Mouse (Mus musculus): Measurements from ENCODE around the gene 4930415O20Rik.
A peak's percentile ranks its signal among the peaks of the same experiment; 100 is the strongest.

The 4930415O20Rik gene

DNA sequence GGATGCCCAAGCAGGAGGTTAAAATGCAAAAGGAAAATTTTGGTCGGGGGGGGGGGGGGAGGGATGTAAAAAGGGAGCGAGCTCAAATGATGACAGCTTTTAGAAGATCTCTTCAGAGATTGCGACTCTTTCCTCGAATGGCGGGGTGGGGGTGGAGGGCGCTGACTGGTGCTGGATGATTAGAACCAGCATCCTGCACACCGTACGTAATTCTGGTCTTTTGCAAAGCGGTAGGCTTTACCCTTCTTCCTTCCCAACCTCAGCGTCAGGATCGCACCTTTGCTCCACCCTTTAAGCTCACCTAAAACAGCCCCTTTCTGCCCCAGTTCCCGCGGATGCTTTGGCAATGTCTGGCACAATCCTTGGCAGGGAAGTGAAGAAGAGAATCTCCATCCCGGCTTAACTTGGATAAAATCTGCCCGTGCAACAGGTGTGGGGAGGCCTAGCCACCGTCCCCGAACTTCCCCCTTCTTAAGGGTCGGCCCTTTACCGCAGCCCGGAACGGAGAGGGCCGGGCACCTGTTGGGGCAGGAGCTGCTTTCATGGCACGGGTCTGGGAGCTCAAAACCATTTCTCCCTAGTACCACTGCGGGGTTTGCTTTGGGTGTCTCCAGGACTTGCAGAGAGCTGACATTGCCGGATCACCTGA lies 63.1 kb downstream of the 4930415O20Rik start:
- no peak for DNase-seq

DNA sequence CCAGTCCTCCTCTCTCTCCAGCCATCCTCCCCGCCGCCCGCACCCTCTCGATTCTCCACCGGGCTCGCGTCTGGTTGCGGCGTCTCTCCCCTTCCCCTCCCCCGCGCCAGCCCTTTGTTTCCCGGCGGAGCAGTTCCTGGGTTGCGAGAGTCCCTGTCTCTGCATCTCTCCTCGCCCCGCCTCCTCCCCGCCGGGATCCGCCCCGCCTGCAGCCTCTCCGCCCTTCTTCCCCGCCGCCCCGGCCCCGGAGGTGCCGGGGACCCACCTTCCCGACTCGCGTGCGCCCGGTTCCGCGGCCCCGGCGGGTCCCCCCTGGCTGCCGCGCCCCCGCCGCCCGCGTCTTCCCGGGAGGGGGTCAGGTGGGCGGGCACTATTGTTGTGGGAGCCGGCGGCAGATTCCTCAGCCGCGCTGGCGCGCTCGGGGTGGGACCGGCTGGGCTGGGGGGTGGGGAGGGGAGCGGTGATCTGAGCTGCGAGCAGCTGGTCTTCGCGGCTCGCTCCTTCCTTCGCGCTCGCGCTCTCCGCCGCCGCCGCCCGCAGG lies 63.8 kb downstream of the 4930415O20Rik start:
- peak; percentile 88 for DNase-seq

DNA sequence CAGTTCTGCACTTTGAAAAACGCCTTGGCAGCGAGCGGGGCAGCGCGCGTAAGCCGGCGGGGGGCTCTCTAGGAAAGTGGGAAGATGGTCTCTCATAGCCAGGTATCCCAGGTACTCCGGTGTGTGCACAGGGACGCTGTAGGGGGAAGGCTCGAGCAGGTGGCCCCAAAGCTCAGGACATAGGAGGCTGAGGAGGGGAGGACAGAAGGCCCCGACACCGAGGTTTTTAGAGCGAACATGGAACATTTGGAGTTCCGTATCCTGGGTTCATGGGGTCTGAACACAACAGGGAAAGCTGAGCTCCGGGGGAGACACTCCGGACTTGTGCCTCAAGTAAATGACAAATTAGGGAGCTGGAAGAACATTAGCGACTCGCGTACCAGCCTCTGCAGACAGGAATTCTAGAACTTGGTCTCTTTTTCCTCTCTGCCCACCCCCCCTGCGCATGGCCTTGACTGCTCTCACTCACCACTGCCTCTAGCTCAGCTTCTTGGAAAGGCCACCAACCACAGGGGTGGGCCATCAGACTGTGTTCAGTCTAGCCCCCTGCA lies 64.6 kb downstream of the 4930415O20Rik start:
- no peak for DNase-seq

DNA sequence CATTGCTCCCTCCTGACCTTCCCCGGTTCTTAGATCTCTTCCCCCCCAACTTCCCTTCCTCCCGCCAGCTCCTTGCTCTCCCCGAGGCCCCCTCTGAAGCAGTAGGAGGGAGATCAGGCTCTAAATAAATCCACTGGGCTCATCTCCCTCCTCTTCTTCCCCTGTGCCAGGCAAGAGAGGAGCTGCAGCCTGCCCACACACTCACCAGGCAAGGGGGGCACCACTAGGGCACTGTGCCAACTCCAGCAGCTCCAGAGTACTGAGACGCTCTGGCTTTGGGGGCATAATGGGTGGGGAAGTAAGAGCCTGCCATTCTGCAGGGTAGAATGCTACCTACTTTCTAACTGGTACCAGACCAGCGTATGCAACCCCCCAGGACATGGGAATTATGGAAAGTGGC lies 65.7 kb downstream of the 4930415O20Rik start:
- DNase-seq = no peak

DNA sequence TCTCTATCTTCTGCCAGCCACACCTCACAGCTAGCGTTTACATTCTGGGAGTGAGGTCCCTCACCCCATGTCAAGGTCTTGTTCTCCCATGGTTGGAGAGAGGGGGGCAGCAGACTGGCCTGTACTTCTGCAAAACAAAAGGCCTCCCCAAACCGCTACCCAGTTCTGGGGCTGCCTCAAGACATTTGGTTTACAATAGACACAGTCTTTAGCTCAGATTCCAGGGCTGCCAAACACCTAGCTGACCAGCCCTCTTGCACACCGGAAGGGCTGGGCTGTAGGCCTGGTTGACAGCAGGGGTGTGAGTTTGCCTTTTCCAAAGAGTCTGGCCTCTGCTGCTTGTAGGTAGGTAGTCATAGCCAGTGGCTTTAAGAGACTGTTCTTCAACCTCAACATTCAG lies 66.4 kb downstream of the 4930415O20Rik start:
- no peak for DNase-seq
